Mouse (Mus musculus) spleen, postnatal 14 days (tissue): ENCODE data around the gene Magi1.

ENCODE experiments used
- DNase-seq, 2 experiments: peaks; one replicate each; pipeline ENCODE4 v3.0.0; 2021 to 2022; ENCODE audit warnings: low spot score in 2 of 2

Magi1 gene

DNA sequence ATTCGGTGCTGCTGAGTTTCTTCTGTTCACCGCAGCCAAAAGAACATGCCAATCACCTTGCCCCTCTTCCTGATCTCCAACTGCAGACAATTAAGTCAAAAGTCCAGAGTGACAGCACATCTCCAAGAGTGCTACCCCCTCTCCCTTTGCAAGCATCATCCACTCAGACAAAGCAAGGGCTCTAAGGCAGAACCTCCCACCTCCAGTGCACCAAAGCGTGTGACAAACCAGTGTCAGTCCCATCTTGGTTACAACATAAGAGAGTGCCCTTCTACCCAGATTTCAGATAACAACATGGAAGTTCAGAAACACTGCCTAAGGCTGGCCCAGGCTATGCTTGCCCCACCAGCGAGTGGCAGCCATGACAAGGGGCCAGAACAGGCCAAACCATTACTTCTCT lies 554.9 kb downstream of the Magi1 start:
- DNase-seq: no peak

DNA sequence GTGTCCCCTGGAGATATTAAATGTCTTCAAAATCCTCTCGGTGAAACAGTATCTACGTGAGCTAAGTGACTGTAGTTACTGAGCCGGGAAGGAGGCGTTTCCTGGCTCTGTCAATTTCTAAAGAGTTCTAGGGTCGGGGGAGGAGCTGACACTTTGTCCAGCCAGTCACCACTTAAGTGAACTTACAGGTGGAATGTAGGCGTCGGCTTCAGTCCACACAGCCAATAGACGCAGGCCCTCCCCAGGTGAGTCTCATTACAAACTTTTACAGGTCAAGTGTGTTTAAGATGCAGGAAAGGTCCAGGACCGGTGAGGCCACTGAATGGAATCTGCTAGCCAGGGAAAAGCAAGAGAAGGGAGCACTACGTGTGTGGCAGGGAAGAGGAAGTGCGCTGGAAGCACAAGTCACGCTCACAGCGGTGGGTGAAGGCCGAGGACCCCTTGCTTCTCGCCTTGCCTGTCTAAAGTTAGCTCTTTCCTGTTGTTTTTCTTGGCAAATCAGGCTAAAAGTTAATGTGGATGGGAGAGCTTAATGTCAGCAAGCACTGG lies 556.0 kb downstream of the Magi1 start:
- no peak for DNase-seq

DNA sequence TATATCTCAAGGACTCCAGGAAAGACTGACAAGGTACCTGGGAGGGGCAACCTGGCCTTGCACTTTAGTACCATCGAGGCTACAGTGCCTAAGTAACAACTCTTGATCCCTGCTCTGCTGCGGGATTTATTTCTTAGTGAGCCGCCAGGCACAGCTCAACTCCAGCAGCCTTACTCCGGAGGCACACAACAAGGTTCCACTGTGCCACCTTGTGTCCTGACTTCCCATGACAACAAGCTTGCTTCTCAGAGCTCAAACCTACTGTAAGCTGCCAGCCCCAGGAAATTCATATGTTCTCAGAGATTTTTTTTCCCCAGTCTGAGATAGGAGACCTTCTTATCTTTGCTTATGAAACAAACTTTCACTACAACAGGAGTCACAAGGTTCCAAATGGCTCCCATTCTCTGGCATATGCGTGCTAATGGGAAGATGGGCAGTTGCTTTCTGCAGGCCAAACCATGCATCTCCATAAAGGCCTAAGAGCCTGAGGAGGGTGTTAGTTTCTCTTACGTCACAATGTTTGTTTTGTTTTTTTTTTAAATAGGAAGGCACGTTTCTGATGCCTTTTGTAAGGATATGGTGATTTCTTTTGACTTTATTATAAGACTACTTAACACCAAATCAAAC lies 556.8 kb downstream of the Magi1 start:
- no peak for DNase-seq

DNA sequence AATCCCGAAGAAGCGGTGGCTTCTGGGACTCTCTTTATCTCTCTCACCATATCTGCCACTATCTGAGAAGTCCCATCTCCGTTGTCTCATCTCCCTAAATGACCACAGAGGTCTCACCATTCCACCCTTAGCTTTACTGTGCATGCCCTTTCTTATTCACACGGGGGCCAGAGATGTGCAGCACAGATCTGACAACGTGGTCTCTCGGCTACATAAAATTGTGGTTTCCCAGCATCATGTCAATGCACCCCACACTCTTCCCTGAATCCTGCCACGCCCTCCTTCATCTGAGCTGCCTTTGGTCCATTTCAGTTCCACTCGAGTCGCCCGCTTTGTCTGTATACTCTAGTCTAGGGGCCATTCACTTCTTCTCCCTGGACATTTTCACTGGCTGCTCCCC lies 557.6 kb downstream of the Magi1 start:
- no peak for DNase-seq

DNA sequence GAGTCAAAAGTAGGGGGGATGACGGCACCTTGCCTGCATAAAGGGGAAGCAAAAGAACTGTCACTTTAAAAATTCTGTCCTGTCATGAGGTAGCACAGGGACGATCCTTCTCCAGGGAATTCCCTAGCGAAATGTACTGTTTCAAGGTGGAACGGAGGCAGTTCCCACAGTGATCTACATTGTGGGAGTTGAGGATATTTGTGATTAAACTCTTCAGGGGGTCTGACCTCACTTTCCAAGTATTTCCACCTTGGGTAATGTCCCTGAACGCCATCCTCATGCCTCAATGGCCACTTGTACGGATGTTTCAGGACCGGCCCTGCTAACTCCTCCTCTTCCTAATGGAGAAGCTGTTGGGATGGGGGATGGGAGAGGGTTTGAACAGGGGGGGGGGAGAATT lies 559.0 kb downstream of the Magi1 start:
- no peak for DNase-seq

DNA sequence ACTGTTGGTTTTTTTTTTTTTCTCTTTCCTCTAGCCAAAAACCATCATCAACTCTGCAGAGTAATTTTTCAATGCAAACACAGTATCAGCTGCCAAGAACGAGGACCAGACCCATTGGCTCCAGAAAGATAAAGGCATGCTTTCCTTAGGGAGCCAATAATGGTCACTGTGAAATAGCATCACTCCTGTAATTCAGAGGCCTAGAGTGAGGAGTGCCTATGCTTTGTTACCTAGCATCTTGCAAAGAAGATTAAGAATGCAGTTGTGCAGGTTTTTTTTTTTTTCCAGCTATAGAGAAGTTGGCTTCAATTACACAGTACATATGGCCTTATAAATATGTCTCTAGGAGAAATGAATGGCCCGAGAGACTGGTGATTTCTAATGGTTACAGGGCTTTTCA lies 560.5 kb downstream of the Magi1 start:
- no peak for DNase-seq

DNA sequence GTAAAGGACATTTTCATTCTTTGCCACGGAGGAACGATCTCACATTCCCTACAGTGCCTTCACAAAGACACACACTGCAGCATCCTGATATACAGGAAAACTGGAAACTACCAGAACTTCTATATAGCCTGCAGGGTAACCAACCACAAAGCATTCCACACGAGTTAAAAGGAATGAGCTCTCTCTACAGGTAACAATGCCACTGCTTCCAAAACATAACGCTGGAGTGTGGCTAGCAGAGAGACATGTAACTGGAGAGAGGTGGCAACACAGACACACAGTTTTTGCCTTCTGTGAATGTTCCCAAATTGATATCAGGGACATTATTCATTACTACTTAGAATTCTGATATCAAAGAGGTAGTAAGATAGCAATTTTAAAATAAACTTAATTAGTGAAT lies 564.2 kb downstream of the Magi1 start:
- no peak for DNase-seq

DNA sequence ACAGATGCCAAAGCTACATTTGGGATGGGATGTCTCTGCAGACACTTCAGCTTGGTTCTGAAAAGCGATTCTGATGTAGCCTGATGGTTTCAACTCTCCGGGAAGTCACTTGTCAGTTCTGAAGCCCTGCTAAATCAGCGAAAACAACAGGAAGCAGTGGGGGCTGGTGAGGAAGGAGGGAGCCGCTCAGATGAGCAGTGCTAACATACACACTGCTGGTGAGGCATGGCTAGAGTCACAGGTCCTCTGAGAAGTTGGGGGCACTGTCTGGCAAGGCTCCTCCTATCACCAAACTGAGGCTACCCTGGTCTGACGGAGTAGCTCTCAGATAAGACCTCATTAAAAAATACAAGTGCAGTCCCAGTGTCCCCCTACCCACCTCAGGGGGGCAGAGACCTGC lies 565.3 kb downstream of the Magi1 start:
- DNase-seq: peak in 1 of 2 experiments; percentile 3

DNA sequence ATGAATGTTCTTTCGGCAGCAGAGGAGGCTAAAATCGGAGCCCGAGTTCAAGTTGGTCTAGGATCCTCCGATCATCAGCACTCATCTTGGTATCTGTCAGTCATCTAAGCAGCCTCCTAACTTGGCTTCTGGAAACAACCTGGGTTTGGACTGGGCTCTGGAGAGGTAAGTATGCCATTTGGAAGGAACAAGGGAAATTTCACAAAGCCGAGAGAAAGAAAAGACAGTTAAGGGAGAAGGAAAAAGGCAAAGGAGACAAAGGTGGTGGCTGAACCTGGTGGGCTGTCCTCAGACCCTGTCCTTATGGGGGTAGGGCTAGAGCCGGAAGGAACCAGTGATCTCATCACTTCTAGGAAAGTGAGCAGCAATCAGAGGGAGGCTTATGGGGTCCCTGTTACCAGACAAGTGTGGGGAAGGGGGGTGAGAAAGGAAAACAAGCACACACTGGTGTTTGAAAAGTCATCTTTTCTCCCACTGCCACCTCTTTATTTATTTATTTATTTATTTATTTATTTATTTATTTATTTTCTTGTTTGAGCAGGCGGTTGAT lies 565.8 kb downstream of the Magi1 start:
- no peak for DNase-seq

DNA sequence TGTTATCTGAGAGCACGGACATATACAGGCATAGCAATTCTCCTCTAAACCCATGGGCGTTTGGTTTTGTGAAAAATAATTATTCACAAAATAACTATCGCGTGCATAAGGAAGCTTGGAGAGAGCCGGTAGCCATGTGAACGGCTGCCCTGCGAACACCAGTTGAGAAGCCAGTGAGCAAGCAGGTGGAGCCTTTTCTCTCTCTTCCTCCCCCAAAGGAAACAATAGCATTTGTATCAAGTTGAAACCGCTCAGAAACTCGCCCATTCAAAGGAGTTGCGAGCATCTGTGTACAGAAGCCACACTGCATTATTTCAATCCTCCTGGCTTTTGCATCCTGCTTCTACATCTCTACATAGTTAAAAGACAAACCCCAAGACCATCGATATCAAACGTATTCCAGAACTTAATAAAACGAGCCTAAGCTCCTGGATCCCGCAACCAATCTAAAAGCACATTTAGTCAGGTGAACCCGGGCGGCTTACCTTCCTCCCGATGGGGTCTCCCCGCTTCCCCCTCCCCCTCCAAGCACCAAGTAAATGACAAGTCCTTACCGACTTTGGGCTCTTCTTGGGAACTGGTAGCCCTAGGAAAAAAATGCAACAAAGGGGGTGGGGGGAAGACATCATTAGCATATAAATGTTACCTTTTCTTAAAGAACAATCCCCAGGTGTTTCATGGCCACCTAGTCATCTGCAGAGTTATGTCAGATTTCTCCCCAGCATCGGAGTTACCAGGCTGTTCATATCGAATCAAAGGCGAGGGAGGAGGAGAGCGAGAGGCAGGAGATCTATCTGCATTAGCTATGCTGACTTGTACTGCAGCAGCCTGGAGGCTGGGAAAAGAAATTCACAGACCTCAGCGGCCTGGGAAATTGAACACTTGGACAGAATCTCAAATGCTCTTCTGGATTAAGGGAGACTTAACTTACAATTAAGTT lies 566.8 kb downstream of the Magi1 start:
- DNase-seq: no peak

DNA sequence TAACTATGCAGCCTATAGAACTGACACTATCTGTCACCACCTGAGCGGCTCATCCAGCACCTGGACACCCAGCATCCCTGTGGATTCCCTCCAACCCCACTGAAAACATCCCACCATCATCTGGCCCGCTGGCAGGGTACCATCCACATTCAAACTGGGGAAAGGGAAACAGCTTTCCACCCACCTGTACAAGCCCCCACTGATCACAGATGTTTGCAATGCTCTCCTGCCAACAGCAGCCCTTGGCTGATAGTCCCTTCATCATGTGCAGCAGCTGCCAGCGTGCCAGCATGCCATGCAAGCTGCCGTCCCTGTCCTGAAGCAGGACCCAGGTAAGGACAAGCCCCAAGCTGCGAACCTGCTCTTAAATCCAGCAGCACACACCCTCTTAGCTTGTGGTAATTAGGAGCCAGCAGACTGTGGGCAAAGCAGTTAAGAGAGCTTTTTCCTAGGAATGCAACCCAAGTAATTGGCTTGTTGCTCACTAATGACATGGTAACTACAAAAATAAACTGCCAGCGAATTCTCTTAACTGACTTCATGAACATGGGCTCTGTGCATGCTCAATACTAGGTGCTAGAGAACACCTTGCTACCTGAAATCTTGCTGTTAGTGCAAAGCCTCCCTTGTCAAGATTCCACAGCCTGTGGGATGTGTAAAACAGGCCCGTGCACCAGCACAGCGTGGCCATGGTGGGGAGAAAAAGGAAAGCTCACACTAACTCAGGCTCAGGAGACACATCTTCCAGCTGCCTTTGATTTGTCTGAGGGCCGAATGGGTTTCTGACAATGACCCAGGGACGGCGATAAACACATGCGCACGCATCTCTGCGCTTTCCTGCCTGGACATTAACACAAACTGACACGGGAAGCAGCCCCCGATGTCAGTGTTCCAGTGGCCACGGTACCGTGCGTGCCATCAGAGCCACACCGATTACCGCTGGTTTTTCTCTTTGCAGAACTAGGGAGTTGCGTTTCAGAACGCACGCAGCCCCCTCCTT lies 568.2 kb downstream of the Magi1 start:
- no peak for DNase-seq

DNA sequence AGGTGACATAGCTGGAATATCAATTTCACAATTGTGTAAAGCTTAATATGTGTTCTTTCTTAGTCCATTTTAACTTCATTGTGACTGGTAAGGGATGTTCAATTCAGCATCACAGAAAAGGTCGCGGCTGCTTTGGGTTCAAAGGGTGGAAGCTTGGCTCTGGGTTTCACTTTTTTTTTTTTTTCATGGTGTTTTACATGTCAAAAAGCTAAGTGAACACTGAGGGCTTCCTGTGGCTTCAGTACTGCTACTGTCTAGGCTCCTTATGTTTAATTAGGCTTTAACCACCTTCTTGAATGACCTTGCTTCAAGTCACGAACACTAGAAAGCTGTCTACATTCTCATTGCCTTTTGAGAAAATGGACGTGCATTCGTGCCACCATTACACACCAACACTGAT lies 579.4 kb downstream of the Magi1 start:
- no peak for DNase-seq

DNA sequence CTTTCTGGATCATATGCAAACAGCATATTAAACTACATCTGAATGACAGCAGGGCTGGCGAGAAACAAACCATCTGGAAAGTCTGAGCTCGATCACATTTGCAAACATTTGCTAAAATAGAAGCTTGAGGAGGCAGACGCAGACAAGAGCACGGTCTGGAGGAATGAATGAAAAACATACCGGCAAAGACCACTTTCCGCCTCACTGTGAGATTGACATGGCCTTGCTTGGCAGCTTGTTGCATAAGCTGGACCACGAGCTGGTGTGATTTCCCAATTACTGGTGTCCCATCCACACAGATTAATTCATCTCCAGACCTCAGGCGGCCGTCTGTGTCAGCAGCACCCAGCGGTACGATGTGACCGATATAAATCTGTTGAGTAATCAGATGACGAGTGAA lies 584.3 kb downstream of the Magi1 start:
- DNase-seq: no peak

DNA sequence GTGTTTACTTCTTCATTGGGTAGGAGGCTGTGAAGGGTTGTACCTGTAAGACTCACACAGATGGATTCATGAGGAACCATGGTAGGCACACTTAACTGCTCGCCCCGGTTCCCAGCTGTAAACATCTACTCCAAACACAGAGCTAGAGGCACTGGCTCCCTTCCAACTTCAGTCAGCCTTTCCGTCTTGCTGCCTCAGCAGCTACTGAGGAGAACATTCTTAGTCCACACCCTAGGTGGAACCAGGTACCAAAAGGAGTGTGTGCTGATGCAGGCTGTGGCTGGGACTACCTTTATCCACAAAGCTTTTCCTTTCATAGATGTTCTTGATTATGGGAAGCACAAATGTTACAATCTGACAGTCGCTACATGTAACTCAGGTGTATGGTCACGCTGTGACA lies 585.8 kb downstream of the Magi1 start:
- no peak for DNase-seq

DNA sequence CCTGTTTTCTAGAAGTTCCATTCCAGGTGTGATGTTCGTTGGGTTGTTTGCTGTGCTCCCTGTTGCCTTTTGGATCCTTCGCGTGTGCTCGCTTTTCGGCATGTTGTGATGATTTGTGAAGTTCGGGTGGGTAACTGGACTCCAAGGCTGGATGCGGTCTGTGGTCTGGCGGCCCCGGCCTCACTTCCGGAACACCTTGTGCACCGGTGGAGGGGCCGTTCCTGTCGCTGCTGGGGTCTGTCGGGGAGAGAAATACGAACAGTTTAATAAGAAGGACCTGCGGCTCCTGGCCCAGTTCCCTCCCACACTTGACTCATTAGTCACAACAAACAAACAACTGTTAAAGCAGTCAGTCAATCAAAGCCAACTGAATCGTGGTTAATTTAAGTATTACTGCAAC lies 605.0 kb downstream of the Magi1 start:
- DNase-seq: no peak

DNA sequence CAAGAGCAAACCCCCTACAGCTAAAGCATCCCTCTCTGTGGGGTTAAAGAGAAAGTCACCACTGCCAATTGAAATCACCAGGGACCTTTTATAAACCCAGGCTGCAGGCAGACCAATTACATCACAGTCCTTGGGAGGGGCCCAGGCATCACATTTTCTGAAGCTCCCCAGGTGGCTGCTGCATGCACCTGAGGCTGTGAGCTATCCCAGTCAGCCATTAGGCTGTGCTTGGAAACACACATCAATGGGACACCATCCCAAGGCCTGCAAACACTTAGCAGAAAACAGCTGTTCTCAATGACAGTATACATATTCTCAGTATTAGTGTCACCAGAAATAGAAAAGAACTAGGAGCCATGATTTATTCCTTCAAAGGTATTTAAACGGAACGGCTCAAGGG lies 617.0 kb downstream of the Magi1 start:
- DNase-seq: no peak

DNA sequence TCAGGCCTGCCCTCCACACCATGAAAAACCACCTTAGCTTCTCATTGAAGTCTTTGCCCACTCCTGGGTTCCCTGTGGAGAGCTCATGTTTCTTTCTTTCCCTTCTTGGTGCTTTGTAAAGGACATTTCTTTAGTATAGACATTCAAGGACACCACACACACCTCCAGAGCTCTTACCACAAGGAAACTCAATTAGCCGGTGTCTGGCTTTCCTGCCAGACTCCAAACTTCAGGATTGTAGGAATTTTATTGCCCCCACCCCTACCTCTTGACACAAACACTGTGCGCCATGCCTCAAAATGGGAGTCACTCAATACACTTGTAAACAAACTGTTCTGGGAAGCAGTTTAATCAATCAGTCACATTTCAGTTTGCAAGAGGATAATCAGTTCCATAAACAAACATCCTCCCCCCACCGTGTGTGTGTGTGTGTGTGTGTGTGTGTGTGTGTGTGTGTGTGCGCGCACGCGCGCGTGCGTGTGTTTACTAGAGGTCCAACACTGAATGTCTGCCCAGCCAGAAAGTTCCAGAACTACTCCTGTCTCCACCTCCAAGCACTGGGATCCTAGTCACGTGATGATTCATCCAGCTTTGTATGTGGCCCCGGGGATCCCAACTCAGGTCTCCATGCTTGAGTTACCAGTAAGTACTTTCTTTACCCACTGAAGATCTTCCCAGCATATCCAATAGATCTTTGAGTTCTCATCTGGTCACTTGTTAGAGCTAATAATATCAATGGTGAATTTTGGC lies 618.5 kb downstream of the Magi1 start:
- no peak for DNase-seq

DNA sequence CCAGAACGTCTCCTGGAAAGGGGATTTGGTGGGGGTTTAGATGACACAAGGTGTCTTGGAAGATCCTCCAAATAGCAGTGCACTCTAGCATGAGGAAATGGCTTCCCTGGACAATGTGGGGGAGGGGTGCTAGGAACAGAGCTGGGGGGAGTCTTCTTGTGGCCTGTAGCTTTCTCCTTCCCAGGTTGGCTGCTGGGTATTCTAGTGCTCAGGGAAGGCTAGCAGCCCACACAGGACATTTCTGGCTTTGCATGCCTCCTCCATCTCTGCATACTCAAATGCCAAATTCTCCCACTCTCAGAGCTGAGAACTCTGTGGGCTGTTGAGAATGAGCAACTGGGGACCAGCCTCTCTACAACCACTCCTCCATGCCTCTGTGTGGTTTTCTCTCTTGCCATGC lies 622.6 kb downstream of the Magi1 start:
- no peak for DNase-seq

DNA sequence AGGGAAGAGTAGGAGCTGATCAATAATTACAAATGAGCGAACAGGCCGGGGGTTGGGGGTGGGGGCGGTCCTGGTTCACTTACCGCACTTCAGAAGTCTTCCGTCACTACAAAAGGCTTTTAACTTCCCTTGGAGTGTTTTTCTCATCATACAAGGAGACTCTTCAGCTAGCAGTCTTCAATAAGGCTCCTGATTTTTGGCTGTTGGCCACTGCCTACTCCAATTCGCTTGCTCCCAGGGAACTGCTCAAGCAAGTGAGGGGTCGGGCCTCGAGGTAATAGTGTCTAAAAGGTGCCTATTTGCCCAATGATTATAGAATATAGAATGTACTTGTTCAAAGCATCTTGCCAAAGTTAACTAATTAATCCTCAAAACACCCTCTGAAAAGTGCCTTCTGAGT lies 624.2 kb downstream of the Magi1 start:
- no peak for DNase-seq

DNA sequence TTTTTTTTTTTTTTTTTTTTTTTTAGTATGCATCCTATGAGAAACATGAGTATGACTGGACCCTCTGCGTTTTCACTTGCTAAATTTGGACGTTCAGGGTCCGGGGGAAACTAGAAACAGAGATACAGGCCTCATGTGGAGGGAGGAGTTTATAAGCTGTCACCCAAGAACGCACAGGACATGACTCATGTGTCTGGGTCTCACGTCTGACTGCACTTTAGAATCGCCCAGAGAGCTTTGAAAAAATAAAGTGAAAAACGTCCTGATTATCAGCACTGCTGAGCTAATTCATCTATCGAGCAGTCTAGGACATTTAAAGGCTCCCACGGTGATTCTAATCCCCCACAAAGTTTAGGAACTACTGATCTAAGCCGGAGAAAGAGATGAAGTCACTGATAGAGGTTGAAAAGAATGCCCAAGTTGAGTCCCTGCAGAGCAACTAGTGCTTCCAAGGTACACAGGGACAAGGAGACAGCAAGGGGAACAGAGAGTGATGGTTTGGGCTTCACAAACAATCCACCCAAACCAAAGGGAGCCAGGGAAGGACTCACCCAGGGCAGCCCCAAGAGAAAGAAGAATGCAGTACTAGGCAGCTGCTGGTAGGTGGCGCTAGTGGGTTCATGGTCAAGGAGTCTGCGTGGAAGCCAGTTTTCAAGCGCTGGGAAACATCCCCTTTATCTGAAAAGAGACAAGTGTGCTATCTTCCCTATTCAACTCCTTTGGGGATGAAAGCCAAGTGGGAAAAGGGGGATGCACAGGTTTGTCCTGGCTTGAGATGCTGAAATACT lies 626.3 kb downstream of the Magi1 start:
- no peak for DNase-seq
